Mouse (Mus musculus): Measurements from ENCODE around the gene Efhc1. TPM values are rescaled to one million over a fixed set of nuclear protein-coding genes. Genes with fewer than 3 reads are reported as not detected.

Efhc1 gene
- total and polyA plus RNA-seq, 3 experiments = not detected

GRCm38 (mm10) chr1:20984103-20984502 is 32.7 kb downstream of the Efhc1 start:
- no peak for DNase-seq (ENCODE audit: extremely low read depth)
- H3K4me2 ChIP-seq (ENCODE audit: insufficient read depth, low read depth, poor library complexity, severe bottlenecking) = no peak overlapping the region

GRCm38 (mm10) chr1:20984582-20984981 is 33.2 kb downstream of the Efhc1 start:
- dilution Hi-C loops (cut with MboI; ENCODE audit: extremely low pct_ligation_motif_present, extremely low pct_unique_long_range_greater_than_20kb, low sequenced_read_pairs) = no loop called here
- Histone ChIP-seq H3K27ac (ENCODE audit: insufficient read depth, low read depth) (no peak overlapping the region), H3K4me1 (ENCODE audit: control insufficient read depth in 1 of 2, insufficient read depth in 2 of 2) (peaks cover 5 to 34% of the 10 kb centered on the region in 2 experiments; a peak in 3 of 4 replicates), H3K9ac (ENCODE audit: insufficient read depth, low read depth) (no peak overlapping the region), H3K9me3 (replicated peaks; ENCODE audit: low read length) (no peaks in the 10 kb centered on the region), H3K27me3 (replicated peaks) (no peaks in the 10 kb centered on the region), H3K4me2 (ENCODE audit: insufficient read depth, low read depth, poor library complexity, severe bottlenecking) (no peak overlapping the region), H3K4me3 (replicated peaks in 1 of 3; ENCODE audit: low read depth in 2 of 3, low read length in 2 of 3, poor library complexity in 1 of 3) (no peak overlapping the region), H3K36me3 (replicated peaks in 1 of 2; ENCODE audit: control insufficient read depth in 1 of 2, insufficient read depth in 1 of 2, low read length in 1 of 2) (no peaks in the 10 kb centered on the region), H3K79me2 (replicated peaks; ENCODE audit: control insufficient read depth, extremely low read depth, insufficient read depth, poor library complexity, severe bottlenecking) (no peaks in the 10 kb centered on the region)
- no peak for DNase-seq (ENCODE audit: extremely low read depth)
- TF ChIP-seq ETS1 (conservative IDR thresholded peaks at IDR 0.05; ENCODE audit: low read depth, low read length) (no peak), KAT2A (IDR thresholded peaks at IDR 0.05; ENCODE audit: insufficient replicate concordance, low read length) (no peak), SMC3 (IDR thresholded peaks at IDR 0.05; ENCODE audit: low read depth, low read length) (no peak), E2F4 (IDR thresholded peaks at IDR 0.05; ENCODE audit: insufficient replicate concordance, low read depth, low read length) (no peak), RAD21 (IDR thresholded peaks at IDR 0.05; ENCODE audit: low read depth, low read length) (no peak), MAZ (IDR thresholded peaks at IDR 0.05; ENCODE audit: low read depth, low read length) (no peak), UBTF (IDR thresholded peaks at IDR 0.05; ENCODE audit: low read depth, low read length) (no peak), NELFE (IDR thresholded peaks at IDR 0.05; ENCODE audit: low read depth, low read length) (no peak), MXI1 (IDR thresholded peaks at IDR 0.05; ENCODE audit: low read depth, low read length) (no peak), BHLHE40 (IDR thresholded peaks at IDR 0.05; ENCODE audit: low read depth, low read length) (no peak), USF2 (conservative IDR thresholded peaks at IDR 0.05; ENCODE audit: low read depth, low read length) (no peak), USF1 (IDR thresholded peaks at IDR 0.05; ENCODE audit: low read depth, low read length) (no peak), POLR2AphosphoS2 (IDR thresholded peaks at IDR 0.05; ENCODE audit: low read depth, low read length) (no peak), ELF1 (IDR thresholded peaks at IDR 0.05; ENCODE audit: low read depth, low read length) (no peak)
- in situ Hi-C loops (cut with MboI; ENCODE audit: low pct_ligation_motif_present, low pct_unique_long_range_greater_than_20kb, low sequenced_read_pairs) = no loop called here

More at GRCm38 (mm10) chr1:20984103-20984502, 32.7 kb downstream of the Efhc1 start:
- H3K27ac ChIP-seq (ENCODE audit: insufficient read depth, low read depth) = no peak overlapping the region
- H3K9ac ChIP-seq (ENCODE audit: insufficient read depth, low read depth) = no peak overlapping the region
- no peaks in the 10 kb centered on the region for H3K27me3 ChIP-seq (replicated peaks)
- no peaks in the 10 kb centered on the region for H3K36me3 ChIP-seq (replicated peaks in 1 of 2; ENCODE audit: control insufficient read depth in 1 of 2, insufficient read depth in 1 of 2, low read length in 1 of 2)
- H3K79me2 ChIP-seq (replicated peaks; ENCODE audit: control insufficient read depth, extremely low read depth, insufficient read depth, poor library complexity, severe bottlenecking) = no peaks in the 10 kb centered on the region
- TF ChIP-seq POLR2A (IDR thresholded peaks at IDR 0.05; ENCODE audit: low read depth, low read length) (no peak), CTCF (conservative IDR thresholded peaks at IDR 0.05 in 1 of 2, IDR thresholded peaks at IDR 0.05 in 1 of 2; ENCODE audit: low read depth in 2 of 2, low read length in 2 of 2) (0 out of 4 replicates have a peak, but pooled peaks of 1 of the 2 experiments have one; percentile 8)
- H3K4me1 ChIP-seq (ENCODE audit: control insufficient read depth in 1 of 2, insufficient read depth in 2 of 2) = peaks cover 5 to 34% of the 10 kb centered on the region in 2 experiments; a peak in 3 of 4 replicates
- H3K4me3 ChIP-seq (replicated peaks in 1 of 3; ENCODE audit: low read depth in 2 of 3, low read length in 2 of 3, poor library complexity in 1 of 3) = no peak overlapping the region
- dilution Hi-C loops (cut with MboI; ENCODE audit: extremely low pct_ligation_motif_present, extremely low pct_unique_long_range_greater_than_20kb, low sequenced_read_pairs) = no loop called here
- in situ Hi-C loops (cut with MboI; ENCODE audit: low pct_ligation_motif_present, low pct_unique_long_range_greater_than_20kb, low sequenced_read_pairs) = no loop called here
- no peaks in the 10 kb centered on the region for H3K9me3 ChIP-seq (replicated peaks; ENCODE audit: low read length)
